Mouse (Mus musculus) neural tube, embryonic 15.5 days (tissue): ENCODE data around the gene Abca17. TPM values are rescaled to one million over a fixed set of nuclear protein-coding genes. Genes with fewer than 3 reads are reported as not detected.

Experiments used
- ATAC-seq: fragments of 200-750 bp; cut with Nextera tagmentation; 2 replicates; pipeline ENCODE4 v1.8.0; 2017; ENCODE audit warnings: mild to moderate bottlenecking, moderate TSS enrichment, moderate library complexity; ENCODE audit not compliant: low FRiP score
- H3K27ac ChIP-seq: fragments of 300-500 bp; sonication (generic); replicated peaks from 2 replicates; pipeline ENCODE4 v1.5.1; 2015; ENCODE audit warnings: mild to moderate bottlenecking, inconsistent platforms
- H3K27me3 ChIP-seq: fragments of 300-500 bp; sonication (generic); replicated peaks from 2 replicates; pipeline ENCODE4 v1.6.1; 2015; ENCODE audit warnings: inconsistent platforms
- H3K36me3 ChIP-seq: fragments of 300-500 bp; sonication (generic); 2 replicates; pipeline ENCODE4 v1.6.1; 2015; ENCODE audit warnings: inconsistent platforms
- H3K4me1 ChIP-seq: fragments of 300-500 bp; sonication (generic); 2 replicates; pipeline ENCODE4 v1.6.1; 2015; ENCODE audit warnings: inconsistent platforms
- H3K4me2 ChIP-seq: fragments of 300-500 bp; sonication (generic); 2 replicates; pipeline ENCODE4 v1.6.1; 2015; ENCODE audit warnings: inconsistent platforms, mild to moderate bottlenecking, moderate library complexity
- H3K4me3 ChIP-seq: fragments of 300-500 bp; sonication (generic); replicated peaks from 2 replicates; pipeline ENCODE4 v1.5.1; 2015; ENCODE audit warnings: mild to moderate bottlenecking, inconsistent platforms
- H3K9ac ChIP-seq: fragments of 300-500 bp; sonication (generic); replicated peaks from 2 replicates; pipeline ENCODE4 v1.6.1; 2015; ENCODE audit warnings: mild to moderate bottlenecking, inconsistent platforms
- H3K9me3 ChIP-seq: fragments of 300-500 bp; sonication (generic); replicated peaks from 2 replicates; pipeline ENCODE4 v1.6.1; 2016; ENCODE audit warnings: inconsistent platforms
- WGBS: fragments of 180-500 bp; shearing (Covaris S2); methylation state at CpG from one replicate; pipeline ENCODE4 v1.1.7; 2015; ENCODE audit warnings: mixed read lengths; 5-methylcytosine and 5-hydroxymethylcytosine counted together
- polyA plus RNA-seq: library from polyadenylated mRNA; unstranded; fragments of >200 nt; fragmentation: Nextera tagmentation; extraction: Ambion mirVana; gene quantifications from 2 replicates; pipeline ENCODE4 v1.2.1, GENCODE M21; 2015

Abca17 gene
- 0.70 and 1.3 TPM in 2 replicates for polyA plus RNA-seq

DNA sequence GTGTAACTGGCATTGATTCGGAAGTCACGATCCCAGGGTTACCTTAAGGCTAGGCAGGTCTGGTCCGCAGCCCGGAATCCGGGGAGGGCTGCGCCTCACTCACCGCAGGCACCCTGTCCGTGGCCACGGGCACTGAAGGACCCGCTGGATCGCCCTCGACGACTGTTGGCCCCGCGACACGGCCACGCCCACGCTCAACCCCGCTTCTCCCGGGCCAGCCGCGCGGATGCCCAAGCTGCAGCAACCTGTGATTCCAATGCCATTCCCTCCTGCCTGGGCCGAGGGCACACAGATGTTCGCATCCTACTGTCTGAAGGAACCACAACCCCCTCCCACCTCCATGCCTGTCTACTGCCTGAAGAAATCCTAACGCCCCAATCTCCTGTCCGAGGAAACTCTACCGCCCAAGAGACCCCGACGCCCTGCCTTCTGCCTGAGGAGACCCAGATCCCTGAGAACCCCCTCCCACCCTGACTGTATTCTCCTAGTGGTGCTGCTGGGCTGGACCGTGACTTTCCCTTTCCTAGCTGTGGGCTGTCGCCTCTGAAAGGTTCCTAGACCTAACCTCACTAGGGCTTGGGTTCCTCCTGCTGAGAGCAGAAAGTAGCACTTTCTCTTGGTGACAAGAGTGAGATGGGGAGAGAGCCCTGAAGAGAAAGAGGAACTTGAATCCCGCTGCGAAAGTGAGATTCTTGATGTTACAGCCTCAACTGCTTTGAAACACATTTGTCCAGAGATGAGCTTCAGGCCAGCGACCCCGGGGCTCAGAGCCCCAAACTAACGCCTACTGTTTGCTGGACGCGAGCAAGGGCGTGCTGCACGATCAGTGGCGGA is at the start of gene Abca17:
Abca17 (minus strand) TSS at position 143 of the 834 bp plus-strand sequence.
- 3% methylated on average over 42 of the region's 42 CpGs for WGBS
- Histone ChIP-seq H3K4me3 (peak within 1 kb of the TSS; percentile 83), H3K4me2 (peak within 1 kb of the TSS; percentile 80), H3K4me1 (peaks cover 35% of the 10 kb centered on the region), H3K36me3 (no peaks in the 10 kb centered on the region), H3K9me3 (no peaks in the 10 kb centered on the region), H3K27me3 (no peaks in the 10 kb centered on the region; the same call in 1 of the 2 replicates), H3K9ac (peak within 1 kb of the TSS; percentile 84), H3K27ac (peak within 1 kb of the TSS; percentile 85)
- peak; percentile 42 for ATAC-seq

DNA sequence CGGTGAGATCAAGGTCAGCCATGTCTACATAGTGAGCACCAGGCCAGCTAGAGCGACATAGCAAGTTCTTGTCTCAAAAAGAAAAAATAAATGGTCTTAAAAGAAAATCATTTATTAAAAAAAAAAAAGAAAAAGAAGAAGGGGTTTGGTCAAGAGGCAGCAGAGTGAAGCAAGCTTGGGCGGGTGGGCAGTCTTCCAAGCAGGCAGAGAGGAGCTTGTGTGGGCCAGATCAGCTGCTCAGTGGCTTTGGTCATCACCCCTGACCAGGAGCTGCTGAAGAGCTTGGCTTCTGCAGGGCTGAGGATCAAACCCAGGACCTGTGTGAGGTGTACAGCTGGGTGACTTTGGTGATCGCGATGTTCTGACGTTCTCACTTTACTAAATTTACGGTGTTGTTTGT is 43.6 kb upstream of the Abca17 start:
- ATAC-seq = no peak
- H3K9ac ChIP-seq = no peak overlapping the region
- no peak overlapping the region for H3K27ac ChIP-seq
- H3K27me3 ChIP-seq = no peaks in the 10 kb centered on the region
- peaks cover 78% of the 10 kb centered on the region for H3K36me3 ChIP-seq
- no peaks in the 10 kb centered on the region for H3K9me3 ChIP-seq
- H3K4me2 ChIP-seq = no peak overlapping the region
- H3K4me3 ChIP-seq = no peak overlapping the region
- no peaks in the 10 kb centered on the region for H3K4me1 ChIP-seq
- WGBS = 86% methylated on average over 7 of the region's 7 CpGs

- Histone ChIP-seq H3K4me3 (no peak overlapping the region), H3K27me3 (no peaks in the 10 kb centered on the region), H3K9me3 (no peaks in the 10 kb centered on the region), H3K27ac (no peak overlapping the region), H3K36me3 (peaks cover 78% of the 10 kb centered on the region), H3K4me2 (no peak overlapping the region), H3K9ac (no peak overlapping the region), H3K4me1 (no peaks in the 10 kb centered on the region)
- 35% methylated on average over 4 of the region's 4 CpGs for WGBS
- no peak for ATAC-seq
Observed at GRCm38 (mm10) chr17:24393527-24393926, 42.7 kb upstream of the Abca17 start.

DNA sequence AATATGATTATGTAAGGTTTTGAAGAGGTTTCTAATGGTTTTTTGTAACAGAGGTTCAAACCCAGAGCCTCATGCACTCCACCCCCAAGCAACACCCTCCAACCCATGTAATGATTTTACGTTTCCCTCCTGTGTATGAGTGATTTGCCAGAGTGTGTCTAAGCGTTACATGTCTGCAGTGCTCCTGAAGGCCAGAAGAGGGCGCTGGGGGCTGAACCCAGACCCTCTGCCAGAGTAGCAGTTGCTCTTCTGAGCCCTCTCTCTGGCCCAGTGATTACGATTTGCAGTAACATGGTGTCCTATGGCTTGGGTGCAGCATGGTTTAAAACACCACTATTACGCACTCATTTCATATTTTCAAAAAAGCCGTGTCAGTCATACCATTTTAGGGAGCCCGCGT is 40.3 kb upstream of the Abca17 start:
- peaks cover 78% of the 10 kb centered on the region for H3K36me3 ChIP-seq
- H3K27ac ChIP-seq = no peak overlapping the region
- H3K27me3 ChIP-seq = no peaks in the 10 kb centered on the region
- no peaks in the 10 kb centered on the region for H3K4me1 ChIP-seq
- no peak overlapping the region for H3K4me2 ChIP-seq
- no peak for ATAC-seq
- no peak overlapping the region for H3K4me3 ChIP-seq
- H3K9ac ChIP-seq = no peak overlapping the region
- WGBS = 70% methylated on average over 8 of the region's 8 CpGs
- H3K9me3 ChIP-seq = no peaks in the 10 kb centered on the region

DNA sequence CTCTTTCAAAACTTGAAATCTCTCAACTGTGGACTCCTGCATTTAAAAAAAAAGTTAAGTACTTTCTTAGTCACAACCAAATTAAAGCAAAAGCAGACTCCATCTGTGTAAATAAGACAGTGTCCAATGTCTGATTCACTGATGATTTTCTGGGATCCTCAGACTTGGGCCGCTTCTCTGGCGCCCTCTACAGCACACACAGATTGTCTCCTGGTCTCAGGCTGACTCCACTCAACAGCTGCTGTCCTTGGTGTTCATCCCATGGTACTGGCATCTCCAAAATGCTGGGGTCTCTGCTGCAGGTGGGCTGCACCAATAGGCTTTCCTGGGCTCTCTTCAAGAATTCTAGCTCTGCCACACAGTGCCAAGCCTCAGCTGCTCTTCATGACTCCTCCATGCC is 39.0 kb upstream of the Abca17 start:
- ATAC-seq = no peak
- Histone ChIP-seq H3K4me2 (no peak overlapping the region), H3K27me3 (no peaks in the 10 kb centered on the region), H3K9me3 (no peaks in the 10 kb centered on the region), H3K4me3 (no peak overlapping the region), H3K27ac (no peak overlapping the region), H3K4me1 (no peaks in the 10 kb centered on the region), H3K9ac (no peak overlapping the region), H3K36me3 (peaks cover 81% of the 10 kb centered on the region)
- WGBS = 5% methylated on average over 2 of the region's 2 CpGs

DNA sequence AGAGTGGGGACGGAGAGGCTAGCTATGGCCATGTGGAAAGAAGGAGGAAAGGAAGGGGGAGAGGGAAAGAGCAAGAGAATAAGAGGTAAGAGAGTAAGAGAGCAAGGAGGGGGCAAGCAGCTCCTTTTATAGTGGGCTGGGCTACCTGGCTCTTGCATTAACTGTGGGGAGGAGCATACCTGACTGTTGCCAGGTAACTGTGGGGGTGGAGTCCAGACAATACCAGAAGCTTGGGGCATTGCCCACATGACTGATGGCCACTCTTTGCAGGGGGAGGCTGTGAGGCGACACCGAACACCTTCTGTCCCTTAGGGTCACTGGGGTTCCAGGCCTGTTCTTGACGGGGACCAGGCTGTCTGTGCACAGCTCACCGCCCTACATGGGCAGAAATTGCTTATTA is 37.8 kb upstream of the Abca17 start:
- Histone ChIP-seq H3K4me3 (no peak overlapping the region), H3K9me3 (no peaks in the 10 kb centered on the region), H3K27me3 (no peaks in the 10 kb centered on the region), H3K36me3 (peaks cover 87% of the 10 kb centered on the region), H3K4me1 (no peaks in the 10 kb centered on the region), H3K4me2 (no peak overlapping the region), H3K9ac (no peak overlapping the region), H3K27ac (no peak overlapping the region)
- 88% methylated on average over 5 of the region's 5 CpGs for WGBS
- ATAC-seq = no peak

- Histone ChIP-seq H3K36me3 (peaks cover 84% of the 10 kb centered on the region), H3K4me2 (no peak overlapping the region), H3K4me3 (no peak overlapping the region), H3K9ac (no peak overlapping the region), H3K27me3 (no peaks in the 10 kb centered on the region), H3K9me3 (no peaks in the 10 kb centered on the region), H3K4me1 (no peaks in the 10 kb centered on the region), H3K27ac (no peak overlapping the region)
- WGBS = 87% methylated on average over 8 of the region's 8 CpGs
- no peak for ATAC-seq
Observed at GRCm38 (mm10) chr17:24383789-24384188, 32.9 kb upstream of the Abca17 start.

- no peak overlapping the region for H3K4me2 ChIP-seq
- H3K27me3 ChIP-seq = no peaks in the 10 kb centered on the region
- no peaks in the 10 kb centered on the region for H3K4me1 ChIP-seq
- no peaks in the 10 kb centered on the region for H3K9me3 ChIP-seq
- H3K27ac ChIP-seq = no peak overlapping the region
- 92% methylated on average over 2 of the region's 2 CpGs for WGBS
- H3K4me3 ChIP-seq = no peak overlapping the region
- H3K9ac ChIP-seq = no peak overlapping the region
- no peak for ATAC-seq
- peaks cover 79% of the 10 kb centered on the region for H3K36me3 ChIP-seq
Observed at GRCm38 (mm10) chr17:24378496-24378895, 27.6 kb upstream of the Abca17 start.

DNA sequence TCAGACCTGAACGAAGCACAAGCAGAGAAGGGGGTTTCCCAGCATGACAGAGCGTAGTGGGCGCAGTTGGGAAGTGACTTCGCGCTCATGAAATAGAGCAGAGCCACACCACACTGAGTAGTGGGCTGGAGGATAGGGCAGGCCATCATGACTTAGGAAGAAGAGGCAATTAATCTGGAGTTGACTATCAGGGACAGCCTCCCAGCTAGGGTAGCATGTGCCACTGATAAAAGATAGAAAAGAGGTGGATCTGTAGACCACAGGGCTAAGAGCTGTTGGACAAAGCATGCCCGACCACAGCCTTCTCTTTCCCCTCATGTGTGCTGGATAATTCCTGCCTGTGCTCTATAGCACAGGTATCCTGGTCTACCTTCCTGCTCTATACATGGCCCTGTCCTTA is 25.0 kb upstream of the Abca17 start:
- Histone ChIP-seq H3K4me1 (no peaks in the 10 kb centered on the region), H3K9ac (no peak overlapping the region), H3K27ac (no peak overlapping the region), H3K9me3 (no peaks in the 10 kb centered on the region), H3K4me2 (no peak overlapping the region), H3K27me3 (no peaks in the 10 kb centered on the region), H3K4me3 (no peak overlapping the region), H3K36me3 (peaks cover 84% of the 10 kb centered on the region)
- no peak for ATAC-seq
- 94% methylated on average over 6 of the region's 6 CpGs for WGBS

DNA sequence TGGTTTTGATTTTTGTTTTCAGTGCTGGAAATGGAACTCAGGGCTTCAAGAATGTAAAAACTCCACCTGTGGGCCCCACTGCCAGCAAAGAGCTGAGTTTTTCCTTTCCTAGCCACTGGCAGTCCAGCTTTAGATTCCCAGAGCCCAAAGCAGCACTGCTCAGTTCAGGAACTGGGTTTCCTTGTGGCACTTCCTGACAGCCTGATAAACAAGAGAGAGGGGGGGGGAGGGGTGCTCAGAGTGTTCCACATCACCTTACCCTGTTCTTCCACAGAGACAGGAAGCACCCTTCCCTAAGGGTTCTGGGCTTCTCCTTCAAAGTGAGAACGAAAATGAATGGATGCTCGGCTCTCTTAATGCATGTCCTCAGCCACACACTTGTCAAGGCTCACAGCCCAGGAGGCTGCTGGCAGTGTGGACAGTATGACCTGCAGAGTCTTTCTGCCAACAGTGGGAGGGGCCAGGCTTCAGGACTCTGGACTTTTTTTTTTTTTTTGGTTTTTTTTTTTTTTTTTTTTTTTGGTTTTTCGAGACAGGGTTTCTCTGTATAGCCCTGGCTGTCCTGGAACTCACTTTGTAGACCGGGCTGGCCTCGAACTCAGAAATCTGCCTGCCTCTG is 24.3 kb upstream of the Abca17 start:
- H3K27ac ChIP-seq = no peak overlapping the region
- H3K4me1 ChIP-seq = no peaks in the 10 kb centered on the region
- H3K4me3 ChIP-seq = no peak overlapping the region
- H3K4me2 ChIP-seq = no peak overlapping the region
- peaks cover 86% of the 10 kb centered on the region for H3K36me3 ChIP-seq
- H3K9me3 ChIP-seq = no peaks in the 10 kb centered on the region
- H3K27me3 ChIP-seq = no peaks in the 10 kb centered on the region
- no peak for ATAC-seq
- 88% methylated on average over 4 of the region's 5 CpGs for WGBS
- H3K9ac ChIP-seq = no peak overlapping the region

DNA sequence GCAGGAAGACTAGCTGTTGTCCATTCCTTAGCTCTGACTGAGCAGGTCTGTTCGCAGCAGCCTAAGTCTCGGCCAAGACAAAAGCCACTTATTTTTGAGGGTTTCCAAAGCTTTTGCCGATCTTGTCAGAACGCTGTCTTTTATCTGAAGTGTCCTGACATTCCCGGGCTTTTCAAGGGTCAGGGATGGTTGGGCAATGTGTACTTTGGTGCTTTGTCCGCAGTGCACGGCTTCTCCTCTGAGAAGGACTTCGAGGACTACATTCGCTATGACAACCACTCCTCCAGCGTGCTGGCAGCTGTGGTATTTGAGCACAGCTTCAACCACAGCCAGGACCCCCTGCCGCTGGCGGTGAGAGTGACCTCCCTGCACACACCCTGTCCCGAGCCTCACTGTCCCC is 15.0 kb upstream of the Abca17 start:
- ATAC-seq = no peak

DNA sequence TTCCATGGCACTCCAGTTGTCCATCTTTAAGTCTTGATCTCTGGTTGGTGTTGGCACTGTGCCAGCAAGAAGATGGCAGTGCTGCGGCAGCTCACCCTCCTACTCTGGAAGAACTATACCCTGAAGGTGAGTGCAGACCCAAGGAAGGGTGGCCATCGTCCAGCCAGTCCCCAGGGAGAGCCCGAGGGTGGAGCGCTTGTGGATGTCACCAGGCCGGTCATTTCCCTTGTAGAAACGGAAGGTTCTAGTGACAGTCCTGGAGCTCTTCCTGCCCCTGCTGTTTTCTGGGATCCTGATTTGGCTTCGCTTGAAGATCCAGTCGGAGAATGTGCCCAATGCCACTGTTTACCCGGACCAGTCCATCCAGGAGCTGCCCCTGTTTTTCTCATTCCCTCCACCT is 13.6 kb upstream of the Abca17 start:
- H3K9ac ChIP-seq = no peak overlapping the region
- no peaks in the 10 kb centered on the region for H3K9me3 ChIP-seq
- WGBS = 88% methylated on average over 9 of the region's 9 CpGs

More for the DNA sequence above, 15.0 kb upstream of the Abca17 start:
- H3K27ac ChIP-seq = no peak overlapping the region
- H3K4me2 ChIP-seq = no peak overlapping the region
- H3K9me3 ChIP-seq = no peaks in the 10 kb centered on the region
- WGBS = 48% methylated on average over 13 of the region's 13 CpGs
- H3K36me3 ChIP-seq = peaks cover 56% of the 10 kb centered on the region
- H3K9ac ChIP-seq = no peak overlapping the region
- H3K4me1 ChIP-seq = no peaks in the 10 kb centered on the region
- no peaks in the 10 kb centered on the region for H3K27me3 ChIP-seq
- H3K4me3 ChIP-seq = no peak overlapping the region

More for the DNA sequence above, 13.6 kb upstream of the Abca17 start:
- Histone ChIP-seq H3K4me1 (no peaks in the 10 kb centered on the region), H3K27me3 (no peaks in the 10 kb centered on the region), H3K4me3 (no peak overlapping the region), H3K36me3 (peaks cover 49% of the 10 kb centered on the region), H3K27ac (no peak overlapping the region), H3K4me2 (no peak overlapping the region)
- no peak for ATAC-seq
